Mouse (Mus musculus) adrenal gland, adult (tissue): Measurements from ENCODE around the gene Btbd16.

Experiments used
- DNase-seq, 2 experiments: peaks; one replicate each; pipeline ENCODE4 v3.0.0; 2022 to 2023; ENCODE audit warnings: low spot score in 1 of 2; ENCODE audit not compliant: inconsistent age in 2 of 2

Gene Btbd16

GRCm38 (mm10) chr7:130857973-130858372 lies 84.1 kb downstream of the Btbd16 start:
- DNase-seq = no peak

- DNase-seq = no peak
Observed at GRCm38 (mm10) chr7:130859926-130860325, 86.1 kb downstream of the Btbd16 start.

DNA sequence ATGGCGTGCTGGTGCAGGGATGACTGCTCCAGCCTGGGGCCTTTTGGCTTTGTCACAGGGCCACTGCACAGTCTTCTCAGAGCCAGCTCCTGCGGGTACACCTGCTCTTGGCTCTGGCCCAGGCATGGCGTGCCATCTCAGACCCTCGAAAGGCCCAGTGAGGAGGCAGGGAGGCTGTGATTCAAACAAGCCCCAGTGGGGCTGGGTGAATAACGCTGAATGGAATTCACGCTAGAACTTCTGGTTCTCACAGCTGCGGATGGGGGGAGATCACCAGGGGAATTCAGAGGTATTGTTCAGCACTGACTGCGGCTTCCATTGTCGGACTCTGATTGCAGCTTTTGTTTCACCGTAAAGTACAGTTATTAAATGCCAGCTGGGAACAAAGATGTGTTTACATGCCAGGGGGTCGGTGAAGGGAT lies 86.9 kb downstream of the Btbd16 start:
- no peak for DNase-seq

DNA sequence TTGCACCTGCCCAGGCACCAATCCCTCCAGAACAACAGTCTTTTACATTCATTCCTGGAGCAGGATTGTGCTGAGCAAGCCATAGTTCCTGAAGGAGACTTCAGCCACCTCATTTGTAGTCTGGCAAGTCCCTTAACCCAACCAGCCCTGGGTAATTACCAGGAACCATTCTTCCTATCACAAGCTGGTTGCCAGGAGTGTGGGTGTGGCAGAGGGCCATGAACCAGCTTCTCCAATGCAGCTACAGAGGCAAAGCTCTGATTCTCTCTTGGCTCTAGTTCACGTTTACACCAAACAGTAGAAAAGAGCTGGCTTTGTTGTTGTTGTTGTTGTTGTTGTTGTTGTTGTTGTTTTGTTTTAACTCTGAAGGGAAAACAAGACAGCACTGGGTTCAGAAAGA lies 88.6 kb downstream of the Btbd16 start:
- DNase-seq = no peak

- DNase-seq = no peak
Observed at GRCm38 (mm10) chr7:130864711-130865110, 90.8 kb downstream of the Btbd16 start.

GRCm38 (mm10) chr7:130865613-130866591 lies 92.0 kb downstream of the Btbd16 start, which contains the start of gene Plekha1:
Plekha1 (plus strand) TSS chr7:130865756.
- DNase-seq = peak; percentile 99

DNA sequence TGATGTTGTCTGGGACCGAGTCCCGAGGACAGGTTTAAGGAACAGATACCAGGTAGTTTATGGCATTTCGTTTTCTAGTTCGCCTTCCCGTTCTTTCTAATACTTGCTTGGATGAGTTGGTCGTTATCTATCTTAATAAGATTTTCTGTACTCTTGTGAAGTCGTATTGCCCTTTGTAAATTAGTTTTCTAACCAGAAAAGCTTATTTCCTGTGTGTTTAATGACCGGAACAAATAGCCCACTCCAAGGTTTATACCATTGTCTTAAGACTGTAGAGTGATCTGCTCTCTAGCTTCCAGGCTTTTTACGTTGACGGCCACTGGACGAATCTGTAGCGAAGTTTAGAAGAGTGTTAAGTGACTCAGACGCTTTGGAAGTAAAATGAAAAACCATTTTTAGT lies 92.8 kb downstream of the Btbd16 start:
- no peak for DNase-seq

DNA sequence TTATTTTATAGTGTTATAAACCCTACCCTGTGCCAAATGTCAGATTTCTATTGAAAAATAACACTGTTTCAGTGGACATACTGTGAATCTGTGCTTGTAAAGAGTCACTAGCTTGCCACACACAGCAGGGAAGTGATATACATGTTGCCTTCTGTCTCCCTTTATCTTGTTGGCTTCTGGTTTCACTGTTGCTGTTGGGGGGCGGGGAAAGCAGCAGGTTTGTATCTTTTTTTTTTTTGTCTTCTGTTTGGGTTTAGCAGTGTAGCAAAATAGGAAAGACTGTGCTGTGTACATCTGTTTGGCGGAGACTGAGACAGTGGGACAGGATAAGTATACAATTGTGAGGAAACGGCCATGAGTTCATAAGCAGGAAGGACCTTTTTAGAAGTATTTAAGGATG lies 93.4 kb downstream of the Btbd16 start:
- DNase-seq = no peak
